ENCODE assay signal across 8 mouse cellular contexts in the genomic region with DNA sequence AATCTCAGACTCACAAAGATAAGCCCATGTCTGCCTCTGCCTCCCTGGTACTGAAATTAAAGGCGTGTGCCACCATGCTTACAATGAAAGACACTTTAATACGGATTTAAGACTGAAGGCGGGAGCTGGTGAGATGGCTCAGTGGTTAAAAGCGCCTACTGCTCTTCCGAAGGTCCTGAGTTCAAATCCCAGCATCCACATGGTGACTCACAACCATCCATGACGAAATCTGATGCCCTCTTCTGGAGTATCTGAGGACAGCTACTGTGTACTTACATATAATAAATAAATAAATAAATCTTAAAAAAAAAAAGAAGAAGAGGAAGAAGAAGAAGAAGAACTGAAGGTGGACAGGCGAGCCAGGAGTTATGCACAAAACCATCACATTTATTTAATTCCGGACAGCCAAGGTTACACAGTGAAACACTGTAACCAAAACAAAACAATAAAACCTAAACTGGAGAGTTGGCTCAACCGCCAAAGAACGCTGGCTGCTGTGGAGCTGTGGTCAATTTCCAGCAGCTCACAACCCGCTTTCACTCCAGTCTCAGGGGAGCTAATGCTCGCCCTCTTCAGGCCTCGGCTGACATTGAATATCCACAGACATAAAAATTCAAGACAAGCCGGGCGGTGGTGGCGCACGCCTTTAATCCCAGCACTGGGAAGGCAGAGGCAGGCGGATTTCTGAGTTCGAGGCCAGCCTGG. TPM values are rescaled to one million over a fixed set of nuclear protein-coding genes. Genes with fewer than 3 reads are reported as not detected.
A peak's percentile ranks its signal among the peaks of the same experiment; 100 is the strongest.
DNase-seq lines count a peak whose midpoint lies in the region; ATAC-seq and TF ChIP-seq lines count a peak whose summit lies in the region.

No protein-coding gene starts in this region.

- 81% methylated on average over 19 of the region's 19 CpGs for WGBS in forebrain, embryonic 14.5 days
- 83% methylated on average over 19 of the region's 19 CpGs for WGBS in limb, embryonic 12.5 days
- 80% methylated on average over 19 of the region's 19 CpGs for WGBS in midbrain, embryonic 12.5 days
- WGBS in stomach, postnatal 0 days: 66% methylated on average over 19 of the region's 19 CpGs

- no peaks in the 10 kb centered on the region for H3K27me3 ChIP-seq in forebrain, embryonic 14.5 days (replicated peaks; ENCODE audit: control insufficient read depth, insufficient read depth, low read length)
- H3K27me3 ChIP-seq in limb, embryonic 12.5 days: no peaks in the 10 kb centered on the region
- H3K27me3 ChIP-seq in midbrain, embryonic 12.5 days: no peaks in the 10 kb centered on the region; the same call in 1 of the 2 replicates
- no peaks in the 10 kb centered on the region for H3K27me3 ChIP-seq in stomach, postnatal 0 days (ENCODE audit: control insufficient read depth, insufficient read depth, low read length)

- 0 out of 2 replicates have a peak, but pooled peaks cover 4% of the 10 kb centered on the region for H3K4me1 ChIP-seq in forebrain, embryonic 14.5 days (ENCODE audit: control insufficient read depth, insufficient read depth, low read length)
- H3K4me1 ChIP-seq in limb, embryonic 12.5 days (replicated peaks): peaks cover 29% of the 10 kb centered on the region
- peaks cover 12% of the 10 kb centered on the region for H3K4me1 ChIP-seq in midbrain, embryonic 12.5 days
- no peaks in the 10 kb centered on the region for H3K4me1 ChIP-seq in stomach, postnatal 0 days (replicated peaks; ENCODE audit: control insufficient read depth, insufficient read depth)

- peak; percentile 65 for TF ChIP-seq CTCF in layer of hippocampus, adult 2 months (conservative IDR thresholded peaks at IDR 0.05)
- peak; percentile 52 for TF ChIP-seq CTCF in stomach, postnatal 0 days (IDR thresholded peaks at IDR 0.05; ENCODE audit: low read depth)

- H3K4me2 ChIP-seq in forebrain, embryonic 14.5 days (ENCODE audit: low read length): peak overlapping the region; percentile 84
- peak overlapping the region; percentile 78 for H3K4me2 ChIP-seq in limb, embryonic 12.5 days
- H3K4me2 ChIP-seq in midbrain, embryonic 12.5 days (replicated peaks): peak overlapping the region; percentile 87
- peak overlapping the region; percentile 49 for H3K4me2 ChIP-seq in stomach, postnatal 0 days (replicated peaks; ENCODE audit: low read depth)

- peaks cover 8% of the 10 kb centered on the region; the same call in 1 of the 2 replicates for H3K36me3 ChIP-seq in forebrain, embryonic 14.5 days (ENCODE audit: control insufficient read depth, insufficient read depth, low read length)
- H3K36me3 ChIP-seq in limb, embryonic 12.5 days: peaks cover 15% of the 10 kb centered on the region
- 0 out of 2 replicates have a peak, but pooled peaks cover 3% of the 10 kb centered on the region for H3K36me3 ChIP-seq in midbrain, embryonic 12.5 days
- no peaks in the 10 kb centered on the region for H3K36me3 ChIP-seq in stomach, postnatal 0 days (ENCODE audit: control insufficient read depth, insufficient read depth, low read length)

- TF ChIP-seq EP300 in stomach, postnatal 0 days (optimal IDR thresholded peaks at IDR 0.05): no peak

- H3K9me3 ChIP-seq in forebrain, embryonic 14.5 days (replicated peaks; ENCODE audit: control insufficient read depth, low read length): no peaks in the 10 kb centered on the region
- H3K9me3 ChIP-seq in limb, embryonic 12.5 days: no peaks in the 10 kb centered on the region
- no peaks in the 10 kb centered on the region for H3K9me3 ChIP-seq in midbrain, embryonic 12.5 days
- H3K9me3 ChIP-seq in stomach, postnatal 0 days (ENCODE audit: control insufficient read depth, low read length): no peaks in the 10 kb centered on the region

- peak overlapping the region; percentile 97 for H3K27ac ChIP-seq in layer of hippocampus, adult 2 months
- H3K27ac ChIP-seq in forebrain, embryonic 14.5 days (ENCODE audit: low read depth, low read length): peak overlapping the region; percentile 79
- H3K27ac ChIP-seq in limb, embryonic 12.5 days: peak overlapping the region; percentile 91
- peak overlapping the region; percentile 78 for H3K27ac ChIP-seq in midbrain, embryonic 12.5 days (replicated peaks)
- H3K27ac ChIP-seq in stomach, postnatal 0 days (replicated peaks): peak overlapping the region; percentile 87

- H3K4me3 ChIP-seq in layer of hippocampus, adult 2 months: peak overlapping the region; percentile 82
- peak overlapping the region; percentile 91 for H3K4me3 ChIP-seq in forebrain, embryonic 14.5 days (ENCODE audit: low read depth, low read length)
- H3K4me3 ChIP-seq in limb, embryonic 12.5 days (replicated peaks): peak overlapping the region; percentile 92
- H3K4me3 ChIP-seq in midbrain, embryonic 12.5 days: peak overlapping the region; percentile 97
- H3K4me3 ChIP-seq in stomach, postnatal 0 days (ENCODE audit: low read depth, low read length): peak overlapping the region; percentile 88

- H3K9ac ChIP-seq in forebrain, embryonic 14.5 days (ENCODE audit: low read length): peak overlapping the region; percentile 97; the same call in 1 of the 2 replicates
- peak overlapping the region; percentile 58 for H3K9ac ChIP-seq in limb, embryonic 12.5 days (replicated peaks)
- peak overlapping the region; percentile 86 for H3K9ac ChIP-seq in midbrain, embryonic 12.5 days (replicated peaks)
- peak overlapping the region; percentile 98; the same call in 1 of the 2 replicates for H3K9ac ChIP-seq in stomach, postnatal 0 days (ENCODE audit: low read length)

- DNase-seq in layer of hippocampus, adult 2 months (ENCODE audit: low spot score in 2 of 2): no peak
- no peak for DNase-seq in layer of hippocampus, adult 9-10 months (ENCODE audit: low spot score)
- peak; percentile 65 for DNase-seq in c-Kit-positive CD71-negative TER-119-negative erythroid progenitor cells, embryonic 14.5 days (ENCODE audit: low read depth)
- DNase-seq in forebrain, embryonic 14.5 days (ENCODE audit: low spot score): peak; percentile 30
- DNase-seq in stomach, postnatal 0 days (ENCODE audit: low spot score): peak; percentile 57

- ATAC-seq in forebrain, embryonic 14.5 days: no peak
- peak; percentile 73 to 76; a peak in 3 of 4 replicates for ATAC-seq in hematopoietic stem cell, adult 5-6 weeks (replicated peaks in 1 of 2; ENCODE audit: insufficient read depth in 1 of 2, low FRiP score in 2 of 2, low TSS enrichment in 1 of 2, low read depth in 1 of 2, poor library complexity in 2 of 2, severe bottlenecking in 2 of 2)
- no peak for ATAC-seq in limb, embryonic 12.5 days (ENCODE audit: insufficient number of reproducible peaks, insufficient read depth, low FRiP score, low TSS enrichment, low read depth)
- no peak for ATAC-seq in midbrain, embryonic 12.5 days (ENCODE audit: low FRiP score, low read depth)
- no peak for ATAC-seq in stomach, postnatal 0 days (ENCODE audit: low FRiP score, low TSS enrichment)

RNA-seq across cellular contexts. Expression of gene Supt5, which starts 0.8 kb away (rescaled TPM):
- 100 to 1,000 TPM; 117 to 123 TPM for total RNA-seq in layer of hippocampus, adult 2 months (2021)
- polyA plus RNA-seq in forebrain, embryonic 14.5 days (2014; fragmentation: Nextera tagmentation; extraction: Ambion mirVana): 62.6 and 77.8 TPM in 2 replicates
- 66.2 and 71.9 TPM in 2 replicates for total RNA-seq in hematopoietic stem cell, adult 5-6 weeks (2017)
- 99.0 and 117 TPM in 2 replicates for polyA plus RNA-seq in limb, embryonic 12.5 days (2016; fragmentation: Nextera tagmentation; extraction: Ambion mirVana)
- 105 and 107 TPM in 2 replicates for polyA plus RNA-seq in midbrain, embryonic 12.5 days (2016; fragmentation: Nextera tagmentation; extraction: Ambion mirVana)
- 31.5 and 35.7 TPM in 2 replicates for polyA plus RNA-seq in stomach, postnatal 0 days (2015; fragmentation: Nextera tagmentation; extraction: Ambion mirVana)

RNA-seq across cellular contexts. Expression of gene Rps16, which starts 11.1 kb away (rescaled TPM):
- total RNA-seq in layer of hippocampus, adult 2 months (2021): 100 to 1,000 TPM; 490 to 496 TPM
- polyA plus RNA-seq in forebrain, embryonic 14.5 days (2014; fragmentation: Nextera tagmentation; extraction: Ambion mirVana): 539 and 750 TPM in 2 replicates
- 943 and 1,083 TPM in 2 replicates for total RNA-seq in hematopoietic stem cell, adult 5-6 weeks (2017)
- 915 and 927 TPM in 2 replicates for polyA plus RNA-seq in limb, embryonic 12.5 days (2016; fragmentation: Nextera tagmentation; extraction: Ambion mirVana)
- polyA plus RNA-seq in midbrain, embryonic 12.5 days (2016; fragmentation: Nextera tagmentation; extraction: Ambion mirVana): 544 and 582 TPM in 2 replicates
- polyA plus RNA-seq in stomach, postnatal 0 days (2015; fragmentation: Nextera tagmentation; extraction: Ambion mirVana): 880 and 955 TPM in 2 replicates

RNA-seq across cellular contexts. Expression of gene Timm50, which starts 27.5 kb away (rescaled TPM):
- 10 to 100 TPM; 37.8 to 38.5 TPM for total RNA-seq in layer of hippocampus, adult 2 months (2021)
- polyA plus RNA-seq in forebrain, embryonic 14.5 days (2014; fragmentation: Nextera tagmentation; extraction: Ambion mirVana): 163 and 171 TPM in 2 replicates
- total RNA-seq in hematopoietic stem cell, adult 5-6 weeks (2017): 27.8 and 42.9 TPM in 2 replicates
- polyA plus RNA-seq in limb, embryonic 12.5 days (2016; fragmentation: Nextera tagmentation; extraction: Ambion mirVana): 166 and 169 TPM in 2 replicates
- polyA plus RNA-seq in midbrain, embryonic 12.5 days (2016; fragmentation: Nextera tagmentation; extraction: Ambion mirVana): 188 and 193 TPM in 2 replicates
- 69.4 and 69.6 TPM in 2 replicates for polyA plus RNA-seq in stomach, postnatal 0 days (2015; fragmentation: Nextera tagmentation; extraction: Ambion mirVana)

RNA-seq across cellular contexts. Expression of gene Plekhg2, which starts 33.0 kb away (rescaled TPM):
- total RNA-seq in layer of hippocampus, adult 2 months (2021): 1 to 10 TPM; 5.9 to 6.8 TPM
- 17.7 and 27.5 TPM in 2 replicates for polyA plus RNA-seq in forebrain, embryonic 14.5 days (2014; fragmentation: Nextera tagmentation; extraction: Ambion mirVana)
- total RNA-seq in hematopoietic stem cell, adult 5-6 weeks (2017): 3.5 and 12.5 TPM in 2 replicates
- 96.9 and 106 TPM in 2 replicates for polyA plus RNA-seq in limb, embryonic 12.5 days (2016; fragmentation: Nextera tagmentation; extraction: Ambion mirVana)
- polyA plus RNA-seq in midbrain, embryonic 12.5 days (2016; fragmentation: Nextera tagmentation; extraction: Ambion mirVana): 71.6 and 78.6 TPM in 2 replicates
- polyA plus RNA-seq in stomach, postnatal 0 days (2015; fragmentation: Nextera tagmentation; extraction: Ambion mirVana): 13.4 and 15.1 TPM in 2 replicates

RNA-seq across cellular contexts. Expression of gene Dll3, which starts 37.3 kb away (rescaled TPM):
- total RNA-seq in layer of hippocampus, adult 2 months (2021): 1 to 10 TPM; 1.8 to 1.9 TPM
- polyA plus RNA-seq in forebrain, embryonic 14.5 days (2014; fragmentation: Nextera tagmentation; extraction: Ambion mirVana): 14.2 and 16.3 TPM in 2 replicates
- total RNA-seq in hematopoietic stem cell, adult 5-6 weeks (2017): 0.25 TPM in 1 of 2 replicates, not detected in the other
- polyA plus RNA-seq in limb, embryonic 12.5 days (2016; fragmentation: Nextera tagmentation; extraction: Ambion mirVana): 3.5 and 3.7 TPM in 2 replicates
- polyA plus RNA-seq in midbrain, embryonic 12.5 days (2016; fragmentation: Nextera tagmentation; extraction: Ambion mirVana): 86.8 and 91.4 TPM in 2 replicates
- polyA plus RNA-seq in stomach, postnatal 0 days (2015; fragmentation: Nextera tagmentation; extraction: Ambion mirVana): 0.92 and 0.96 TPM in 2 replicates

Comparison
In these comparisons a context has a peak if more than half of its experiments do, and no peak if none do; other contexts are left out.
1. DNase-seq: peak in c-Kit-positive CD71-negative TER-119-negative erythroid progenitor cells, embryonic 14.5 days (single experiment), forebrain, embryonic 14.5 days (single experiment) and stomach, postnatal 0 days (single experiment); none in layer of hippocampus, adult 2 months (0 of 2) and layer of hippocampus, adult 9-10 months (single experiment).
2. ATAC-seq: peak in hematopoietic stem cell, adult 5-6 weeks (2 of 2); none in forebrain, embryonic 14.5 days (single experiment), limb, embryonic 12.5 days (single experiment), midbrain, embryonic 12.5 days (single experiment) and stomach, postnatal 0 days (single experiment).
3. Peak in every context shown above with its lines, with median percentiles within 50 percentile points of each other: H3K27ac ChIP-seq, H3K4me3 ChIP-seq, H3K4me2 ChIP-seq and H3K9ac ChIP-seq.